Mouse (Mus musculus): Measurements from ENCODE around the gene Gp2. TPM values are rescaled to one million over a fixed set of nuclear protein-coding genes. Genes with fewer than 3 reads are reported as not detected.

Gene Gp2
- polyA plus RNA-seq, 1 experiment from 2014 or later: not detected

- 81% methylated on average over 13 of the region's 13 CpGs for WGBS
- Histone ChIP-seq H3K9ac (no peak overlapping the region), H3K4me1 (no peaks in the 10 kb centered on the region), H3K36me3 (no peaks in the 10 kb centered on the region), H3K9me3 (no peaks in the 10 kb centered on the region), H3K4me2 (replicated peaks) (no peak overlapping the region), H3K27me3 (no peaks in the 10 kb centered on the region), H3K27ac (no peak overlapping the region), H3K4me3 (no peak overlapping the region)
- no peak for ATAC-seq (ENCODE audit: low FRiP score, low read depth)
Observed at GRCm38 (mm10) chr7:119394050-119394732, 64.9 kb downstream of the Gp2 start.

Other genes starting within 250 kb of the Gp2 start
- not detected in 2 replicates for gene Umod, start 20.0 kb upstream of the Gp2 start, polyA plus RNA-seq (2015; fragmentation: Nextera tagmentation; extraction: Ambion mirVana)
- not detected in 2 replicates for gene Acsm5, start 60.2 kb upstream of the Gp2 start, polyA plus RNA-seq (2015; fragmentation: Nextera tagmentation; extraction: Ambion mirVana)
- gene Pdilt, start 64.2 kb upstream of the Gp2 start, polyA plus RNA-seq (2015; fragmentation: Nextera tagmentation; extraction: Ambion mirVana): not detected in 2 replicates
- not detected in 2 replicates for gene Acsm2, start 95.1 kb upstream of the Gp2 start, polyA plus RNA-seq (2015; fragmentation: Nextera tagmentation; extraction: Ambion mirVana)
- not detected in 2 replicates for gene Acsm1, start 147.7 kb upstream of the Gp2 start, polyA plus RNA-seq (2015; fragmentation: Nextera tagmentation; extraction: Ambion mirVana)
- gene Acsm4, start 230.7 kb upstream of the Gp2 start, polyA plus RNA-seq (2015; fragmentation: Nextera tagmentation; extraction: Ambion mirVana): not detected in 2 replicates